Mouse (Mus musculus): ENCODE measurements around the gene Gm20865.
"Not testable (repeated sequence)": the region's sequence is repeated elsewhere in the genome, so short reads cannot be mapped to it uniquely, and the experiment has no call there.

Gene Gm20865

DNA sequence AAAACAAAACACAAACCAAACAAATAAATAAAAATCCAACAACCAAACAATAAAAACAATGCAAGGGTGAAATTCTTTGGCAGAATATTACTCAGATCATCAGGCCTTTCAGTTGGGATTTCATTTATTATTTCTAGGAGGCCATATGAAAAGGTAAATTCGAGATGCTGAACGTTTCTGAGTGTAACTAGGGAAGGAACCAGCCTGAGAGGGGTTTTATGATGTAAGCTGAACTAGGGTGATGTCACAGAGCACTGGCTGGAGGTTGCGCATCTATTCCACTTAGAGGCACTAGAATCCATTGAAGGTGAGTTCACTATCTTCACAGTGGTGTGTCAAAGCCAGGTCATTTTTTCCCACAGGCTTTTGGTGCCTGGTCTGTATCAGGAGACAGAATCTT lies at the start of gene Gm20865:
Gm20865 (plus strand) TSS at position 301 of the 400 bp plus-strand sequence.
- DNase-seq (ENCODE audit: low spot score) = not testable (repeated sequence)

All from embryo, embryonic 10.5 days (tissue).